8 mouse cellular contexts compared by ENCODE assay signal in genomic region chr11:106789649-106790048, GRCm38 (mm10). TPM values are rescaled to one million over a fixed set of nuclear protein-coding genes. Genes with fewer than 3 reads are reported as not detected.
DNase-seq lines count a peak whose midpoint lies in the region; ATAC-seq lines count a peak whose summit lies in the region.

No protein-coding gene starts in this region.

- peak overlapping the region; percentile 78 for H3K4me2 ChIP-seq in kidney, embryonic 15.5 days
- peak overlapping the region; percentile 76 for H3K4me2 ChIP-seq in midbrain, embryonic 13.5 days (replicated peaks)

- no peak for DNase-seq in kidney, adult 11 months
- peak; percentile 59 for DNase-seq in brain, adult 2 months (ENCODE audit: low read depth, low spot score)
- DNase-seq in heart, postnatal 10 days: peak; percentile 32
- DNase-seq in thymus, postnatal 4 days: no peak
- no peak for DNase-seq in left cerebral cortex, adult 18-20 months (ENCODE audit: low spot score in 2 of 2)
- DNase-seq in urinary bladder, postnatal 4 days (ENCODE audit: low spot score in 2 of 2): no peak

- H3K27ac ChIP-seq in kidney, embryonic 15.5 days: peak overlapping the region; percentile 100
- H3K27ac ChIP-seq in midbrain, embryonic 13.5 days: peak overlapping the region; percentile 99

- peaks cover 20% of the 10 kb centered on the region for H3K4me1 ChIP-seq in kidney, embryonic 15.5 days
- H3K4me1 ChIP-seq in midbrain, embryonic 13.5 days (replicated peaks): peaks cover 32% of the 10 kb centered on the region

- 2% methylated on average over 6 of the region's 6 CpGs for WGBS in kidney, embryonic 15.5 days
- WGBS in midbrain, embryonic 13.5 days: under 1% methylated on average over 6 of the region's 6 CpGs

- peak overlapping the region; percentile 97 for H3K9ac ChIP-seq in kidney, embryonic 15.5 days
- H3K9ac ChIP-seq in midbrain, embryonic 13.5 days (replicated peaks): peak overlapping the region; percentile 100

- H3K27me3 ChIP-seq in kidney, embryonic 15.5 days: no peaks in the 10 kb centered on the region
- no peaks in the 10 kb centered on the region for H3K27me3 ChIP-seq in midbrain, embryonic 13.5 days

- ATAC-seq in kidney, embryonic 15.5 days (replicated peaks; ENCODE audit: low FRiP score): no peak
- ATAC-seq in midbrain, embryonic 13.5 days: peak; percentile 12; the same call in 1 of the 2 replicates

- H3K36me3 ChIP-seq in kidney, embryonic 15.5 days: peaks cover 49% of the 10 kb centered on the region
- H3K36me3 ChIP-seq in midbrain, embryonic 13.5 days: peaks cover 36% of the 10 kb centered on the region

- H3K4me3 ChIP-seq in kidney, embryonic 15.5 days (replicated peaks): peak overlapping the region; percentile 87
- peak overlapping the region; percentile 98 for H3K4me3 ChIP-seq in midbrain, embryonic 13.5 days (replicated peaks)

- intact Hi-C loops in heart, postnatal 10 days (cut with DNase I): loop anchor here (5.0 kb wide), 2 partner anchors 128 to 193 kb away; no protein-coding TSS in a partner anchor

- no peaks in the 10 kb centered on the region for H3K9me3 ChIP-seq in kidney, embryonic 15.5 days (replicated peaks)
- no peaks in the 10 kb centered on the region for H3K9me3 ChIP-seq in midbrain, embryonic 13.5 days

RNA-seq across cellular contexts. Expression of gene Cep95, which starts 0.6 kb away (rescaled TPM):
- polyA plus RNA-seq in kidney, embryonic 15.5 days (2015; fragmentation: Nextera tagmentation; extraction: Ambion mirVana): 21.7 and 22.0 TPM in 2 replicates
- 10 to 100 TPM in 1 of 2 experiments, 1 to 10 TPM in 1; 7.7 to 10.5 TPM for total RNA-seq in heart, postnatal 10 days (2021)
- 20.2 and 20.4 TPM in 2 replicates for polyA plus RNA-seq in midbrain, embryonic 13.5 days (2015; fragmentation: Nextera tagmentation; extraction: Ambion mirVana)
- 10 to 100 TPM in 1 of 2 experiments, 1 to 10 TPM in 1; 8.3 to 10.8 TPM for total RNA-seq in left cerebral cortex, adult 18-20 months (2021)

RNA-seq across cellular contexts. Expression of gene Ddx5, which starts 0.7 kb away (rescaled TPM):
- polyA plus RNA-seq in kidney, embryonic 15.5 days (2015; fragmentation: Nextera tagmentation; extraction: Ambion mirVana): 344 and 366 TPM in 2 replicates
- total RNA-seq in heart, postnatal 10 days (2021): 100 to 1,000 TPM; 513 to 524 TPM
- polyA plus RNA-seq in midbrain, embryonic 13.5 days (2015; fragmentation: Nextera tagmentation; extraction: Ambion mirVana): 487 and 502 TPM in 2 replicates
- 100 to 1,000 TPM; 670 TPM for total RNA-seq in left cerebral cortex, adult 18-20 months (2021)

RNA-seq across cellular contexts. Expression of gene Polg2, which starts 10.3 kb away (rescaled TPM):
- polyA plus RNA-seq in kidney, embryonic 15.5 days (2015; fragmentation: Nextera tagmentation; extraction: Ambion mirVana): 10.2 and 12.1 TPM in 2 replicates
- total RNA-seq in heart, postnatal 10 days (2021): 1 to 10 TPM; 3.7 to 4.3 TPM
- polyA plus RNA-seq in midbrain, embryonic 13.5 days (2015; fragmentation: Nextera tagmentation; extraction: Ambion mirVana): 10.0 and 10.7 TPM in 2 replicates
- 1 to 10 TPM; 3.0 TPM for total RNA-seq in left cerebral cortex, adult 18-20 months (2021)

RNA-seq across cellular contexts. Expression of gene Milr1, which starts 38.6 kb away (rescaled TPM):
- 1.0 and 1.7 TPM in 2 replicates for polyA plus RNA-seq in kidney, embryonic 15.5 days (2015; fragmentation: Nextera tagmentation; extraction: Ambion mirVana)
- 1 to 10 TPM in 1 of 2 experiments, under 1 TPM in 1; 0.94 to 1.1 TPM for total RNA-seq in heart, postnatal 10 days (2021)
- 0.97 and 1.2 TPM in 2 replicates for polyA plus RNA-seq in midbrain, embryonic 13.5 days (2015; fragmentation: Nextera tagmentation; extraction: Ambion mirVana)
- under 1 TPM in 1 of 2 experiments, not detected in 1; 0.49 TPM for total RNA-seq in left cerebral cortex, adult 18-20 months (2021)

RNA-seq across cellular contexts. Expression of gene Pecam1, which starts 39.2 kb away (rescaled TPM):
- 59.3 and 66.5 TPM in 2 replicates for polyA plus RNA-seq in kidney, embryonic 15.5 days (2015; fragmentation: Nextera tagmentation; extraction: Ambion mirVana)
- 100 to 1,000 TPM; 214 to 220 TPM for total RNA-seq in heart, postnatal 10 days (2021)
- 14.1 and 15.8 TPM in 2 replicates for polyA plus RNA-seq in midbrain, embryonic 13.5 days (2015; fragmentation: Nextera tagmentation; extraction: Ambion mirVana)
- 10 to 100 TPM; 19.3 to 20.1 TPM for total RNA-seq in left cerebral cortex, adult 18-20 months (2021)

Comparison
In these comparisons a context has a peak if more than half of its experiments do, and no peak if none do; other contexts are left out.
1. DNase-seq: peak in brain, adult 2 months (single experiment) and heart, postnatal 10 days (2 of 2); none in kidney, adult 11 months (single experiment), thymus, postnatal 4 days (single experiment), left cerebral cortex, adult 18-20 months (0 of 2) and urinary bladder, postnatal 4 days (0 of 2).